Mouse (Mus musculus) retina, adult 2 months (tissue): Measurements from ENCODE around the gene Shc3.

Experiments used
- DNase-seq: peaks from one replicate; pipeline ENCODE4 v3.0.0-alpha.2; 2012; ENCODE audit warnings: low read depth, low spot score

Gene Shc3

DNA sequence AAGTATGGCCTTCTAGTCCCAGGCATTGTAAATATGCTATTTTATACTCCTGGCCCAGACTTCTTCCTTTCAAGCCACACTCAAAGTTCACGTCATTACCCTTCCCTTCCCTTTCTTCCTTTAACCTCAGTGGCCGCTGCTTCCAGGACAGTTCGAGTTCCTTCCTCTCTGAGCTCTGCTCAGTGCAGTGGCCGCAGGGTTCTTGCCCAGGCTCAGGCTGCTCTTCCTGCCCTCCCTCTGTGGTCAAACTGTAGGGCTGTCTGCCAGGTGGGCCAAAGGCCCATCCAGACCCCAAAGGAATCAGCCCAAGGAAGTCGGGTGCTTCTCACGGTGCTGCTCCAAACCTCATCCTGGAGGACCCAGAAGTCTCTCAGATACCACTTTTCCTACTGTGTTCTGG lies 151.4 kb downstream of the Shc3 start:
- no peak for DNase-seq

DNA sequence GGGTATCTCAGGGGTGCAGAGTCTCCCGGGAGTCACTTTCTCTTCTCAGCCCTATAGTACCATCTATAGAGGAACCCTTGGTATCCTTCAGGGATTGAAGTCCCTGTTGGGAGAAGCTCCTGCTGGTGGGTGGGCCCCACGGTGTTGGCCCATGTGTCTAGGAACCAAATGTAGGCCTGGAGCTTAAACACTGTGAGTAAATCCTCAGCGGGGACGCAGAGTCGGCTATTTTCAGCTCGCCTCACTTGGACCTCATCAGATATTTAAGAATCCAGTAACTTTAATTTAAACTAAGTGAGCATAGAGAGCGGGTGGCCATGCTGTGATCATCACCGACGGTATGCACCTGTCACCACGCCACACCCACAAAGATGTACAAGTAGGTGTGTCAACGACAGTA lies 152.5 kb downstream of the Shc3 start:
- DNase-seq = no peak

DNA sequence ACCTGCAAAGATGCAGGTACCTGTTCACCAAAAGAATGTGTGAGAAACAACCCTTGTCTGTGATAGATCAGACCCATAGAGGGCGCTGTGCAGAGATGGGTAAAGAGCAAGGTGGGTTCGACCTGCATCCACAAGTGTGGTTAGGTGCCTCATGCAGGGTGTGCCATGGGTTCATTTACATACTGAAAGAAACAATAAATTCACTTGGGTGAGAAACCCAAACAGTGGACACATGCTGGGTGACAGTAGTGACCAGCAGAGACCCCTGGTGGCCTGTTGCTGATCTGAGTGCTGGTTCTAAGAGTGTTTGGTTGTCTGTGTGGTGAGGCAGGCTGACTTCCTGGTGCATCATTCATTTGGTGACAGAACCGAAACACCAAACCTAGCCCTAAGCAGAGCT lies 155.8 kb downstream of the Shc3 start:
- no peak for DNase-seq

DNA sequence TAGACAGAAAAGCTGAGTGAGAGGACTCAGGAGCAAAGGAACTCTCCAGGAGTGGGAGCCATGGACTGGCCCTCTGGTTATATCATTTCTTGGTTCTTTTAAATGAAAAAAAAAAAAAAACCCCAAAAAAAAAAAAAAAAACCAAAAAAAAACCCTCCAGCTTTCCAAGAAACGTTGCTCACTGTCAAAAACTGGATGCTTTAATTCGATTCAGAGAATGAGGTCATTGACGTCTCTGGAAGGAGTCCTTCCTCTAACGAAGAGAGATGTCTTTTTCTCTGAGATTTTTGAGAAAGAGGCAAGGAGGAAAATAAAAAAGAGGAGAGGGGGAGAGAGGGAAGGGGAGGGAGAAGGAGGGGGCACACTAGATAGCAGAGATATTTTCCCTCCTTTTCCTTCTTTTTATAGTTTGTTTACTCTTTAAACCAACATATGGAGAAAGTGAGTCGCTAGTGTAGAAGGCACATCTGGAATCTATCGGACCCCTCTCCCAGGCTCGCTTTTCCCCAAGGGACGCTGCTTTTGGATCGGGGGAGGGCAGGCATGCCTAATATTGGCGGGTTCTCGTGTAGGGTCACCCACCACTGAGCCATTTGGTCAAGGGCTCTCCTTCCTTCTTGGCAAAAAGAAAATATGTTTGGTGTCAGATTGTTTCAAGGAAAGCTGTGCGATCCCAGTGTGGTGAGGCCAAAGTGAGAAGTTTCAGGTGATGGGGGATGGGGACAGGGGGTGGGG lies 157.4 kb downstream of the Shc3 start:
- no peak for DNase-seq

DNA sequence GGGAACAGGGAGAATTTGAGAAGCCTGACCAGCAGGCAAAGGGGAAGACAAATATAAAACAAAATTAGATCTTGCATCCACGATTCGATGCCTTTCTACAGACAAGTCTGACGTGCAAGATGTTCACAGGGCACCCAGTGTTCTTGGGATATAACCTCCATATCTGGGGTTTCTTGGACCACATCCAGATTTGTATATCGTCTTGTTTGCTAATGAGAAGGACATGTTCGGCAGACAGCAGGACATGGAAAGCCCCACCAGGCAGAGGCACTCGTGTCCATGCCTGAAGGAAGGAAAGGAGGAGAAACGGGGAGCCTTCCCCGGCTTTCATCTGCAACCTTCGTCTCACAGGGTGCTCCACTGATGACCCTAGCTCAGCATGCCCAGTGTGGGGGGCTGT lies 158.0 kb downstream of the Shc3 start:
- DNase-seq = no peak

DNA sequence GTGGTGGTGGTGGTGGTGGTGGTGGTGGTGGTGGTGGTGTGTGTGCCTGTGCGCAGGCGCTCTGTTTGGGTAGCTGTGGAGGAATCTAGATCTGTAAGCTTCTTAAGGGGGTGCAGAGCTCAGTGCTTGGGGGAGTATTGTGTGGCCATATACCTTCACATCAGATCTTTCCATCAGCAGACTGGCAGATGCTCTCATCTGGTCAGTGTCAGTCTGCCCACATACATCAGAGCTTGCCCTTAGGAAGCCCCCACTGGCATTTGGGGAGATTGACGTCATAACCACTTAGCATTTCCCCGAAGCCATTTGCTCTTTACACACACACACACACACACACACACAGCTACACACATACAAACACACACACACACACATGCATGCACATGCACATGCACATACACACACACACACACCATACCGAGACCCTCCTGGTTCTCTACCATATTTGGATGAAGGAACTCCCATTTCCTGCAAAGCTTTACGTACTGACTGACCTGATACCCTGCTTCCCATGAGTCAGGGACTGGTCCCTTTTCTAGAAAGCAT lies 159.2 kb downstream of the Shc3 start:
- no peak for DNase-seq

DNA sequence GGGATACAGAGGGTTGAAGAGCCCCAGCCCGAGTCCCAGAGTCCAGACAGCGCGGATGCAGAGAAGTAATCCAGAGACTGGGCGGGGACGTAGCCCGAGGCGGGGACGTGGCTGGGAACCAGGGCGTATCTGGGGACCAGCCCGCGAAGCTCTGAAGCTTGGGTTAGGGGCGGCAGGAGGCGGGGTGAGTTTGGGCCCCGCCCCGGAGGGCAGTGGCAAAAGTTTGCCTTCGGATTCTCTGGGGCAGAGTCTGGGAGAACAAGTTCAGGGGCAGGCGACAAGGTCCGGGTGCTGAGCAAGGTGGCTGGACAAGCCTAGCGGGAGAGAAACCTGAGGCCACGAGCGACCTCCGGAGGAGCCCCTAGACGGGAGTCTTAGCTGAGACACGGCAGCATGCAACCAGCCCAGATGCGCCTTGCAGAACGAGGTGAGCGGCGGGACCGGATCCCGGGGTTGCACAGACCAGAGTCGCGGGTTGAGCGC lies 160.7 kb downstream of the Shc3 start, which contains the start of gene S1pr3:
TSS of gene S1pr3 (plus strand) at position 121 of the 483 bp plus-strand sequence.
- no peak for DNase-seq

DNA sequence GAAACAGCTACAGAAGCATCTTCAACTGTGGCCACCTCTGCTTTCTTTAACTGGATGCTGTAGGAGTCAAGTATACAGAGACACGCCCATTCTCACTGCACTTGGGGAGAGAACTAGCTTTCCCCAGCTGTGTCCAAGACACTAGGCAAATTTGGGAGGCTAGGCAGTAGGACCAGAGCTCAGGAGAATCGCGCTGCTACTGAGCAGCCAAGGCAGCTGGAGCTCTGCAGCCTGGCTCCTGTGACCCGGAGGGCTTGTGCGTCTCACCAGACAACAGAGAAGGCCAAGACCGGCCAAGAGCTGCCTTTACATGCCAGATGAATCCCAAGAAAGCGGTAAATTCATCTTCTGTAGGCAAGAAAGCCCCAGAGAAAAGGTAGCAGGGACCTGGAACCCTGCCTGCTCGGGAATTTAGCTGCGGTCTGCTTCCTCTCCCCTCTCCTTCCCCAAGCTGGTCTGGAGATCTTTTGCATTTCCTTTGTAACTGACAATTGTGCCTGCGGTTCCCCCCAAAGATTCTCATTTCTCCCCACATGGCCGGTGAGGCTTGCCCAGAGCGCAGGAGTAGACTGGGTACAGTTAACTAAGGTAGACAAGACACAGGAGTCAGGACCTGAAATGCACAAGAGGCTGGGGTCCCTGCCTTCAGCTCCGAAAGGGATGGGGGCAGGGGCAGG lies 161.5 kb downstream of the Shc3 start:
- DNase-seq = no peak

DNA sequence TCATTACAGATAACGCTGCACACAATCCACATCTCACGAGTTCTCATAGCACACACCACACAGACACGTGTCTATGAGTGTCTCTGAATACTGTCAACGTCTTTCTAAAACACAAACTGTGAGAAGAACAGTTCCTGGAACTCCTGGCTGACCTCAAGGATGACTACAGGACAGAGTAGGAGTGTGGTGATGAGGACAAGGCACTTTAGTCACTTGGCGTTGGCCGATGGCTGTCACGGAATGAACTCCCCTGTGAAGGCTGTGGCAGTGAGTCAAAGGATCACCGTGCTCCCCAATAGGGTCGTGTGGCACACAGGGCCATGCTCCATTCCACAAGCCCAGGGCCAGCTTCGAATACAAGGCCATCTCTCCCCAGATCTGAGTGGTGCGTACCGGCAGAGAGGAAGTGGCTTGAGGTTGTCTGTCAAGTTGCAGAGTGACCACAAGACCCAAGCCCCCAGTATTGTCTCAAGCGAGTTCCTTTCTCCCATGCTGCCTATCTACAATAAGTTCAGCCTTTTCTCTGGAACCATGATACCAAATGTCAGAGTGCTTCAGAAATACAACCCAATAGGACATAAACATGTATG lies 163.4 kb downstream of the Shc3 start:
- DNase-seq = no peak

DNA sequence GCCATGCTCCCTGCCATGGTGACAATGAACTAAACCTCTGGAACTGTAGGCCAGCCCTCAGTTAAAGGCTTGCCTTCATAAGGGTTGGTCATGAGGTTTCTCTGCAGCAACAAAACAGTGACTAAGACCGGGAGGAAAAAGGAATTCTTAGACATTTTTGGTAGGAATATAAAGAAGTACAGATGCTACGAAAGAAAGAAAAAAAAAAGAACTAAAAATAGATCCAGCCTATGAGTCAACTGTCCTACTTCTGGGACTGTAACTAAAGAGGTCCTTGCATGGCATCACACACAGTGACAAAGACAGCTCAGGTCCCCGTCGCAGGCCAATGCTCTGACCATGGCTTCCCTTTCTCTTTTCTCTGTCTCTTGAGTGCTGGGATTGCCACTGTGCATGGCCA lies 164.7 kb downstream of the Shc3 start:
- DNase-seq = no peak

DNA sequence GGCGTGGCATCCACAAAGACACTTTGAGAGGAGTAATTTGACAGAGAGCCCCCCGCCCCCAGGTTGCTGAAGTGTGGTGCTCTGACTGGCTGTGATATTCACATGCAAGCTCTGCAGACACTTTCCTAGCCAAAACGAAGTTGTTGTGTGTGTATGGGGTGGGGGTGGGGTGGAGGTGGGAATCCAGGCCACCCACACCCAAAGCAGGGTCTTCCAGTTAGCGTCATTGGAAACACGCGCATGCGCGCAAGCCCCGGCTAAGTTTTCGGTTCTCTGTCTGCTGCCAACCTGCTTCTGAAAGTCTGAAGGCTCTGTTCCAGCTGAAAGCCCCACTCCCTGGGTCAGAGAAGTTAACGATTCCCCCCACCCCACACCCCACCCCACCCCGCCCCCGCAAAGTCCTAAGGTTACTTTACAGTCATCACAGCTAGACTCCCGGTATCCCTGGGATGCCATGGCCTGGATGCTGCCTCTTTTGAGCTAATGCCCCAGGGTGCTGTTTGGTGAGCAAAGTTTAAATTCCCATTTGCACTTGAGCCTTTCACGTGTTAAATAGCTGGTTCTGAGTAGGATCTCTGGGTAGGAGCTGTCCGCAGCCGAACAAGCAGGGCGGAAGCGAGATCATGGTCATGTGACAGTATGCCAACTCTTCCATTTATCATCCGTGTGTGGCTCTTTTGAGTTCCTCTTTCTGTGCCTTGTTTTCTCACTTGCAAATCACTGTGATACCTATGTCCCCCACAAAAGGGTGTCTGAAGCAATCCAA lies 168.3 kb downstream of the Shc3 start:
- DNase-seq = no peak

DNA sequence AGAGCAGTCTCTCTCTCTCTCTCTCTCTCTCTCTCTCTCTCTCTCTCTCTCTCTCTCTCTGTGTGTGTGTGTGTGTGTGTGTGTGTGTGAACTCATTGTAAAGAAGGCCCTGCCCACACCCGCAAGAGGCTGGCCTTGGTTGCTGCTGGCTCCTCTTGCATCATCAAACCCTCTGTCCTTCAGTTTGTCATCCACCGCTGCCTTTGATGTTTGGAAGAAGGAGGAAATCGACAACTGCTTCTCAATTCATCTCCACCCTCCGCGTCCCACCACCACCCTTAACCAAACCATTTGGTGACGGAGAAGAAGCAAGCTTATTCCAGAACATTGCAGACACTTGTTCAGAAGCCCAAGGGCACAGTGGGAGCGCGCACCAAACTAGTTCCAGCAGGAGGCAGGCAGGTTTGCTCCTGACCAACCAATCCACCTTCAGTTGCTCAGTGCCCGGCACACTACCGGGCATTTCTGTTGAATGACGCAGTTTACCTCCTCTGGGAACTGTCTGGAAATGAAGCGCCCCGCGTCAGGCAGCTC lies 169.0 kb downstream of the Shc3 start:
- no peak for DNase-seq

DNA sequence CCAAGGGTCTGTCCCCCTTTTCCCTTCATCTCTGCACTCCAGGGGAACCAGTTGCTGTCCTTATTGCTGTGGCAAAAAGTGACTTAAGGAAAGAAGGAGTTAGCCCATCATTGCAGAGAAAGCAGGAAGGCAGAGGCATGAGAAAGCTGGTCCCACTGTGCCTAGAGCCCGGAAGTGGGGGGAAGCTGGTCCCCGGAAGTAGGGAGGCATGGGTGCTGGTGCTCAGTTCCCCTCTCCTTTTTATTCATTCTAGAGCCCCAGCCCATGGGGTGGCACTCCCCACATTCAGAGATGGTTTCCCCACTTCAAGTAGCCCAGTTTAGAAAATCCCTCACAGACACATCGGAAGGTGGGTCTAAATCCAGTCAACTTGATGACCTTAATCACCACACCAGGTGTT lies 169.7 kb downstream of the Shc3 start:
- DNase-seq = no peak

DNA sequence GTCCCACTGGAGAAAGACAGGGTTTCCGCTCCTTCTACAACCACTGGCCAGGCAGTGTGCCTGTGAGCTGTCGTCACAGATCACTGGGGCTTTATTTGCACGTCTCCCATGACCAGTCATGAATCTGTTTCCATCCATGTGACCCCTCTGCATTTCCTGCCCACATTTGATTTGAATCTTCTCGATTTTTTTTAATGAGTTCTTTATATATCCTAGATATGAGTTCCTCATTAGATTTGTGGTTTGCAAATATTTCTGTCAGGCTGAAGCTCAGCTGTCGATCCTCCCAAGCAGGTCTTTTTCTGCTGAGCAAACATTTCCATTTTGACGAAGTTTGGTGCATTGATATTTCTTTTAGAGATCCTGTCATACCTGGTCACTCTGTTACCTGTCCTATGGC lies 171.4 kb downstream of the Shc3 start:
- DNase-seq = no peak

DNA sequence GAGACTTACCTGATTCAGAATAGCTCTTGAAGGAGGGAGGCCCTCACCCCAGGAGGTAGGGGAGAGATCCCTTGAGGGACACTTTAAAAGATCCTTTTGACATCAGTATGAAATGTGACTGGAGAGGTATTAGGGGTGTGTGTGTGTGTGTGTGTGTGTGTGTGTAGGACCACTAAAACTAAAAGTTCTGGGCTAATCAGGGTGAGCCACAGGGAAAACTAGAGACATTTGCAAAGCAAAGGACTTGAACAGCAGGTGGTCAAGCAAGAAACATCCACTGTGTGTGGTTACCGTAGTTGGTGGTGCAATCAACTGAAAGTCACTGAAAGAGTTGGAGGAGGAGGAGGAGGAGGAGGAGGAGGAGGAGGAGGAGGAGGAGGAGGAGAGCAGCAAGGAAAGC lies 177.0 kb downstream of the Shc3 start:
- no peak for DNase-seq

DNA sequence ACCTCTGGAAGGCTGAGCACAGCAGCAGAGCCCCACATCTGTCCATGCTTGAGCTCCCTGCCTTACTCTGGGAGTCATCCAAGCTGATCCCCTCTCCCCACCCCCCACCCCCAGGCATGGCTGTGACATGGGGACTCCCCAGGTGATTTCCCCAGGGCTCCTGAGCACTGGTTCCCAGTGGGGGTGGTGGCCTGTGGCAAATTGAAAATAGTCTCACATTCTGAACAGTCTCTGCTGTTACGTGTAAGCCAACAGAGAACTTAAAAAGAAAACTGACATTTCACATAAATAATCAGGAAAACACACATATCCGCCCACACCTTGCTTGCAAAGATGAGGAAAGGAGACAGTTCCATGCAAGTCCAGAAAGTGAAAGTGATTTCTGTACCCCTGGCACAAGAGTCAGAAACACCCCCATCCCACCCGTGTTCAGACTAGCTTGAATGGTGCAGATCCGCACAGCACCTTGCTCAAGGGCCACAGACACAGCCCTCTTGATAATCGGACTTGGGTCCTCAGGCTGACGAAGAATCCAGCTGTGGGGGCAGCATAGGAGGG lies 177.8 kb downstream of the Shc3 start:
- DNase-seq = no peak

DNA sequence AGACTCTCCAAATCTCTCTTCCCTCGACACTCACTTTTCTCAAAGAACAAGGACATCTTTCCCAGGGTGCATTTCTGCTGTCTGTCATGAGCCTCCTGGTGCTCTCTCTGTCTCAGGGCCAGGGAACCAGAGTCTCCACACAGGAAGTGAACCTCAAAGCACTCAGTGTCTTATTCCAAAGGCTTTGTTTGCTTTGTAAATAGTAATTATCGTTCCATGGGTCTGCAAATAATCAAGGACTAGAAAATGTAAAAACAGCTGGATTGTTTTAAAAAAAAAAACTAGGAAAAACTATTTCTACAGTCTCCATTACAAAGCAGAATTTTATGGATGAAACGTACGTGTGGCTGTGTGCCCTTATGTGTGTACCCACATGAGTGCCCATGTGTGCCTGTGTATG lies 178.8 kb downstream of the Shc3 start:
- DNase-seq = no peak

DNA sequence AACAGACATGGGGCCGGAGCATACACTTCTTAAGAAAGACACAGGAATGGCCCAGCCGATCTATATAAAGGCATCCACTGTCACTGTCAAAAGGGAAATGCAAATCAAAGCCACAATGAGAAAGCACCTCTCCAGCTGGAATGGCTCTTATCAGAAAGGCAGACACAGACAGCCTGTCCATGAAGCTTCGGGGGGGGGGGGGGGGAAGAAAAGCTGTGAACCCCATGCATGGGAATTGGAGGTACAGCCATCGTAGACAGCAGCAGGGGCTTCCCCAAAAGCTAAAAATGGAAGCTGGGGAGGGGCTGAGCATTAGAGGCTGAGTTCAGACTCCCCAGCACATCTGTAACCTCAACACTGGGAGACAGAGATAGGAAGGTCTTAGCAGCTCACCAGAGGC lies 181.3 kb downstream of the Shc3 start:
- DNase-seq = no peak

DNA sequence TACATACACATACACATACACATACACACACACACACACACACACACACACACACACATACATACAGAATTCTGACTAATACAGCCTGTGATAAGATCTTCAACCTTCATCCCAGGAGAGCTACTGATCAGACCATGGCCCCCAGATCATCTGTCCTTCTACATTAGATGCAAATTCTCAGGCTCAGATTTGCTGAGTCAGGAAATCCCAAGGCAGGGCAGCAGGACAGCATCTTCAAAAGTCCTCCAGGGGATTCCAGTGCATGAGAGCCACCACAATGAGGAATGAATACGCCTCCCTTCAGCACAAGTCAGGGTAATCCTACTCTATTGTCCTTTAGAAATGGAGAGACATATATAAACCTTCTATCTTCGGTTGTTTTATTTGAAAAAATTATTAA lies 184.3 kb downstream of the Shc3 start:
- DNase-seq = no peak

DNA sequence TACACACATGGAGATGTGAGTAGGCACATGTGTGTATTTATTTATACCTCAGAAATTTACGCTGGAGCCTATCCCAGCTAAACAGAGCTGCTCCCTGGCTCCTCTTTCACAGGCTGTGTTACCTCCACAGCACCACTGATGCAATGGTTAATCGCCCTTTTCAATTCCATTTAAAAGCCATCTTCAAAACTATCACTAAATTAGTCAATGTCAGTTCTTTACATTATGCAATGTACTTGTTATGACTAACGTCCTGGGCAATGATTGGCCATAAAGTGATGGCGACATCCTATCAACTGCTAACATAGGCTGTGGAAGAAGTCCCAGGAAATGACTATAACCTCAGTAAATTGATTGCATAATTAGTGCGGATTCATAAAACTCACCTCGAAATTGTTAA lies 187.7 kb downstream of the Shc3 start:
- no peak for DNase-seq
